Mouse (Mus musculus): ENCODE data around the gene Zfp541.

- TF ChIP-seq MYOG (IDR thresholded peaks at IDR 0.05; ENCODE audit: control insufficient read depth in 1 of 3, insufficient read depth in 1 of 3, insufficient read length in 2 of 3, low read depth in 2 of 3) (peak in 1 of 3 experiments; percentile 13), POLR2AphosphoS2 (IDR thresholded peaks at IDR 0.05; ENCODE audit: insufficient read length, low read depth) (peak; percentile 75), POLR2A (IDR thresholded peaks at IDR 0.05; ENCODE audit: insufficient read length, low read depth) (peak; percentile 48), MAX (IDR thresholded peaks at IDR 0.05; ENCODE audit: low read depth) (no peak), USF1 (IDR thresholded peaks at IDR 0.05; ENCODE audit: low read depth) (no peak), E2F4 (IDR thresholded peaks at IDR 0.05; ENCODE audit: insufficient read depth) (no peak), SRF (IDR thresholded peaks at IDR 0.05; ENCODE audit: control insufficient read depth, insufficient read length, low read depth) (peak; percentile 69), TCF3 (IDR thresholded peaks at IDR 0.05; ENCODE audit: insufficient read length, low read depth) (no peak), TCF12 (IDR thresholded peaks at IDR 0.05; ENCODE audit: insufficient read depth, poor library complexity, severe bottlenecking) (no peak), MYOD1 (IDR thresholded peaks at IDR 0.05; ENCODE audit: control insufficient read depth in 1 of 3, insufficient read length in 2 of 3, low read depth in 2 of 3) (no peak), REST (IDR thresholded peaks at IDR 0.05; ENCODE audit: insufficient read depth, insufficient read length) (no peak), CEBPB (IDR thresholded peaks at IDR 0.05; ENCODE audit: insufficient read depth, poor library complexity, severe bottlenecking) (no peak)
Measured at GRCm38 (mm10) chr7:16119569-16120261, 58.1 kb downstream of the Zfp541 start, which contains the start of gene Kptn.

Measured in myocyte (in vitro differentiated cells).